Mouse (Mus musculus) T-cell, adult 2 months (primary cell): ENCODE data around the gene Kcnh3.

Experiments used
- DNase-seq: peaks from one replicate; pipeline ENCODE4 v3.0.0; 2022; ENCODE audit warnings: low spot score

Gene Kcnh3

DNA sequence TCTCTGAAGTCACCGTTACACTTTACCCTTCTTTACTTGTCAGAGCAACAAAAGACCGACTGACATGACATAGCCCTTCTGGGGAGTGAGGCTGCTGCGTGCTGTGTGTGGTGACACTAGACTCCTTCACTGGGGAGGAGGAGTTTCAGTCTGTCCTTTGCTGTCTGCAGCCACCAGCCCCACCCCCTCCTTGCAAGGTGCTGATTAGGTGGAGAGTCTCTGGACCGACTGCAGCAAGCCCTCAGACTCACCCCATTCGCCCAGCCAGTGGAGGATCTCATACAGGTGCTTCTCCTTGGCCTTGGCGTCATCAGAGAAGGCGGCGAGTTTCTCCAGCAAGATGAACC, 60.5 kb downstream of the Kcnh3 start:
- DNase-seq = no peak

DNA sequence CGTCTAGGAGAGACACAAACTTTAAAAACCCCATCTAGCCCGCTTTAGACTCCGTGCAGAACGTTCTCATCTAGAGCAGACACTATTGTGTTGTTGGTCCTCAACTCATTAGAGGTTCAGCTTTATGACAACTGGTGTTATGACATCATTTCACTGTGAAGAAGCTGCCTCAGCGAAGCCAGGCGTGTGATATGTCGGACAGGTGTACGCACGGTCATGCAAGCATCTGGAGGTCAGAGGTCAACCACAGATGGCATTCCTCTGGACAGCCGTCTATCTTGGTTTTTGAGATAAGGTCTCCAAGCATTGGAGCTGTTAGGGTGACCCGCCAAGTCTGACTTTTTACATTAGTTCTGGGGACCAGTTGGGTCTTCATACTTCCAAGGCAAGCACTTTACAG, 65.9 kb downstream of the Kcnh3 start:
- no peak for DNase-seq
